Mouse (Mus musculus): Measurements from ENCODE around the gene St6gal2. TPM values are rescaled to one million over a fixed set of nuclear protein-coding genes. Genes with fewer than 3 reads are reported as not detected.
A peak's percentile ranks its signal among the peaks of the same experiment; 100 is the strongest.

St6gal2 gene
- 1.2 and 1.4 TPM in 2 replicates for polyA plus RNA-seq (2014; fragmentation: Nextera tagmentation; extraction: Ambion mirVana)

DNA sequence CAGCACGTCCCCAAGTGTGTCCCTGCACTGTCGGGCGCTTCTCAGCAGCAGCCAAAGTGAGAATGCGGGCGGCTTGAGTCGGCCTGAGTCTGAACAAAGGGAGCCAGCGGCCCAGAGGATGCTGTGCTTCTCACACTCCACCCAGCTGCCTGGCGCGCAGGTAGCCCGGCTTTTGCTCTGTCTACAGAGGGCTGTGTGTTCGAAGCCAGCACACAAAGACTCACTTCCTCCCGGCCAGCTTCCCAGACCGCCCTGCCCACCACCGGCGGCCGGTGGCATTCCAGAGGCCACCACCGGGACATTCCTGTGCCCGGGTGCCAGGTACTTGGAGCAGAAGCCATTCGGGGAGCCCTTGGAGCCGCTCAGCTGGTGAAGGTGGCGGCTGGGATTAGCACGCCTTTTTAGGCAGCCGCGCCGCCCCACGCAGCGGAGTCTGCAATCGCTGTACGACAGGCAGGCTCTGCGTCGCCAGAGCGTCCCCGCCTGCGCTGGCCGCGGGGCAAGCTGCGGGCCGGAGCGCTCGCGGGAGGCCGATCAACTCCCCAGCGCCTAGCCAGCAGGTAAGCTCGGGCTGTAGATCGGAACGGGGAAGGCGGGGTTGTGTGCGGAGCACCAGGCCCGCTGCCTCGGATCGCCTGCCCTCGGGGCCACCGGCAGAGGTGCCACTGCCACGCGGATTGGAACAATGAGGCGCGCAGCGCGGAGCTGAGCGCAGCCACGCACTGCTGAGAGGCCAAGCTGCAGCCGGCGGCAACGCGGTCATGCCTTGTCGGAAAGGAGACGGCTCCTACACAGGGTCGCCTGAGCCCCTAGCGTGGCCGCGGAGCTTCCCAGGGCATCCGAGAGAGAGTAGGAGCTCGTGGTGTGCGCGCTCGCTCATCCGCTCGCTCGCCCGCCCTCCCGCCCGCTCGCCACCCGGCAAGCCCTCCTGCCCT, at the start of gene St6gal2:
TSS of gene St6gal2 (plus strand) at position 133 of the 935 bp plus-strand sequence.
- Histone ChIP-seq H3K4me3 (ENCODE audit: low read length) (peak within 1 kb of the TSS; percentile 57), H3K9ac (ENCODE audit: low read depth, low read length) (peak within 1 kb of the TSS; percentile 65), H3K4me1 (ENCODE audit: control insufficient read depth, insufficient read depth, low read length) (no peaks in the 10 kb centered on the region), H3K9me3 (ENCODE audit: control insufficient read depth, low read length) (no peaks in the 10 kb centered on the region), H3K36me3 (ENCODE audit: control insufficient read depth, insufficient read depth, low read length) (no peaks in the 10 kb centered on the region), H3K4me2 (replicated peaks; ENCODE audit: low read depth, low read length) (peak within 1 kb of the TSS; percentile 90), H3K27me3 (ENCODE audit: control insufficient read depth, insufficient read depth, low read length) (peaks cover 32% of the 10 kb centered on the region), H3K27ac (ENCODE audit: low read depth, low read length) (no peak within 1 kb of the TSS)
- ATAC-seq (ENCODE audit: low FRiP score, low TSS enrichment), result peak; percentile 92
- under 1% methylated on average over 81 of the region's 84 CpGs for WGBS

DNA sequence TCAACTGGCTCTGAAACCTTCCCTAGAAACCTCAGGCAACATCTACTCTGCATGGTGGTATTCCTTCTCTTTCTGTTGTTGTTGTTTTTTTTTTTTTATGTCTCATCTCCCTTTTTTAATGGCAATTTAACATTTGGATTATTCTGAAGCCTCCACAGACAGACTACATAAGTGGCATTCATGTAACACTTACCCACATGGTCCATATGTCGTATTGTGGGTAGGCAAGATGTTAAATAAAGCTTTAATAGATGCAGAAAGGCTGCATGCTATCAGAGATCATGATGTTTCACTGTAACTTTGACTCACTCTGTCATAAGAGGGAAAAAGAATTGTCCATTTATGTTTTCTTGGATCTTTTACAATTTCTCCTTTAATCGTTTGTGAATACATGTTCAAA, 39.1 kb upstream of the St6gal2 start:
- Histone ChIP-seq H3K4me2 (replicated peaks; ENCODE audit: low read depth, low read length) (no peak overlapping the region), H3K36me3 (ENCODE audit: control insufficient read depth, insufficient read depth, low read length) (no peaks in the 10 kb centered on the region), H3K9ac (ENCODE audit: low read depth, low read length) (no peak overlapping the region), H3K27ac (ENCODE audit: low read depth, low read length) (no peak overlapping the region), H3K4me1 (ENCODE audit: control insufficient read depth, insufficient read depth, low read length) (no peaks in the 10 kb centered on the region), H3K4me3 (ENCODE audit: low read length) (no peak overlapping the region), H3K9me3 (ENCODE audit: control insufficient read depth, low read length) (no peaks in the 10 kb centered on the region), H3K27me3 (ENCODE audit: control insufficient read depth, insufficient read depth, low read length) (no peaks in the 10 kb centered on the region)
- ATAC-seq (ENCODE audit: low FRiP score, low TSS enrichment), result no peak
- 83% methylated on average over 2 of the region's 2 CpGs for WGBS

DNA sequence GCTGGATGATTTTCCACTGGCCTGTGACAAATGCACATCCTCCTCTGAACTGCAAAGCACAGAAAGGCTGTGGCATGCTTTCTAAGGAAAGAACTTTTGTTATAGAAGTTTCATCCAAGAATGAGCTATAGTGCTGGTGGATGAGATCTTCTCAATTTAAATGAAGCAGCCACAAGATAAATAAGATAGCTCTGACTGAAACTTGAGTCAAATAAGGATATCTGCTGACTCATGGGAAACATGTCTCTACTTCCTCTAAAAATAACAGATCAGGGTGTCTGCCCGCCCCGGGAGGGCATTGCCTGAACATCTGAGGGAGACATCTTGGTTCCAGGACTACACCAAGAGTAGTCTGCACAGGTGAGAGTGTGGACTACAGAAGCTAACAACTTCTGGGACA, 28.7 kb upstream of the St6gal2 start:
- Histone ChIP-seq H3K9ac (ENCODE audit: low read depth, low read length) (no peak overlapping the region), H3K27ac (ENCODE audit: low read depth, low read length) (no peak overlapping the region), H3K9me3 (ENCODE audit: control insufficient read depth, low read length) (no peaks in the 10 kb centered on the region), H3K4me2 (replicated peaks; ENCODE audit: low read depth, low read length) (no peak overlapping the region), H3K4me3 (ENCODE audit: low read length) (no peak overlapping the region), H3K27me3 (ENCODE audit: control insufficient read depth, insufficient read depth, low read length) (no peaks in the 10 kb centered on the region), H3K4me1 (ENCODE audit: control insufficient read depth, insufficient read depth, low read length) (no peaks in the 10 kb centered on the region), H3K36me3 (ENCODE audit: control insufficient read depth, insufficient read depth, low read length) (no peaks in the 10 kb centered on the region)
- no peak for ATAC-seq (ENCODE audit: low FRiP score, low TSS enrichment)
- WGBS, result 91% methylated on average over 2 of the region's 2 CpGs

GRCm38 (mm10) chr17:55446185-55446527, 974 bp downstream of the St6gal2 start:
- no peaks in the 10 kb centered on the region for H3K36me3 ChIP-seq (ENCODE audit: control insufficient read depth, insufficient read depth, low read length)
- no peak overlapping the region for H3K27ac ChIP-seq (ENCODE audit: low read depth, low read length)
- H3K4me3 ChIP-seq (ENCODE audit: low read length), result peak overlapping the region; percentile 57
- H3K9me3 ChIP-seq (ENCODE audit: control insufficient read depth, low read length), result no peaks in the 10 kb centered on the region
- peaks cover 32% of the 10 kb centered on the region for H3K27me3 ChIP-seq (ENCODE audit: control insufficient read depth, insufficient read depth, low read length)
- peak; percentile 65; the same call in 1 of the 2 replicates for ATAC-seq (ENCODE audit: low FRiP score, low TSS enrichment)
- H3K4me1 ChIP-seq (ENCODE audit: control insufficient read depth, insufficient read depth, low read length), result no peaks in the 10 kb centered on the region
- peak overlapping the region; percentile 90 for H3K4me2 ChIP-seq (replicated peaks; ENCODE audit: low read depth, low read length)
- H3K9ac ChIP-seq (ENCODE audit: low read depth, low read length), result peak overlapping the region; percentile 65
- WGBS, result under 1% methylated on average over 6 of the region's 6 CpGs

DNA sequence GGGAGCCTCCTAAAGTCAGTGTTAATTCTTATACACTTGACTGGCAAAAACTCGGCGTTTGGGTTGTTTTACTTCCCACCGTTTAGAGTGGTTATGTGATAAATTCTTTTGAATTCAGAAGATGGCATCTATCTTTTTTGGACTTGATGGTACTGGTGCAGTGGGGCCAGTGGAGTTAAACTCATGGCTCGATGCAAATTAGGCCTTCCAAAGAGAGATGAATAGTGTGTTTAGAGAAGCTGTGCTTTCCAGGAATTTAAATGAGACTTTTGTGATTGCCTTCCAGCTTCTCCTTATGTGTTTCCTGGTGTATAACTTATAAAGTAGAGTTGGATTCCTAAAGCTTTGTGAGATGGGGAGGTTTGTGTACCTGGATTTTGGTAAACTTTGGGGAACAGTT, 1.5 kb downstream of the St6gal2 start:
- Histone ChIP-seq H3K9me3 (ENCODE audit: control insufficient read depth, low read length) (no peaks in the 10 kb centered on the region), H3K9ac (ENCODE audit: low read depth, low read length) (no peak overlapping the region), H3K27me3 (ENCODE audit: control insufficient read depth, insufficient read depth, low read length) (peaks cover 32% of the 10 kb centered on the region), H3K36me3 (ENCODE audit: control insufficient read depth, insufficient read depth, low read length) (no peaks in the 10 kb centered on the region), H3K4me1 (ENCODE audit: control insufficient read depth, insufficient read depth, low read length) (no peaks in the 10 kb centered on the region), H3K27ac (ENCODE audit: low read depth, low read length) (no peak overlapping the region), H3K4me2 (replicated peaks; ENCODE audit: low read depth, low read length) (no peak overlapping the region), H3K4me3 (ENCODE audit: low read length) (no peak overlapping the region)
- ATAC-seq (ENCODE audit: low FRiP score, low TSS enrichment), result no peak
- WGBS, result 25% methylated on average over 4 of the region's 4 CpGs

GRCm38 (mm10) chr17:55450943-55451342, 5.8 kb downstream of the St6gal2 start:
- no peaks in the 10 kb centered on the region for H3K4me1 ChIP-seq (ENCODE audit: control insufficient read depth, insufficient read depth, low read length)
- no peaks in the 10 kb centered on the region for H3K36me3 ChIP-seq (ENCODE audit: control insufficient read depth, insufficient read depth, low read length)
- no peak overlapping the region for H3K4me3 ChIP-seq (ENCODE audit: low read length)
- no peaks in the 10 kb centered on the region for H3K9me3 ChIP-seq (ENCODE audit: control insufficient read depth, low read length)
- no peak overlapping the region for H3K9ac ChIP-seq (ENCODE audit: low read depth, low read length)
- no peak overlapping the region for H3K4me2 ChIP-seq (replicated peaks; ENCODE audit: low read depth, low read length)
- no peak for ATAC-seq (ENCODE audit: low FRiP score, low TSS enrichment)
- H3K27me3 ChIP-seq (ENCODE audit: control insufficient read depth, insufficient read depth, low read length), result peaks cover 12% of the 10 kb centered on the region
- WGBS, result 64% methylated on average over 2 of the region's 2 CpGs
- no peak overlapping the region for H3K27ac ChIP-seq (ENCODE audit: low read depth, low read length)

GRCm38 (mm10) chr17:55454487-55454886, 9.3 kb downstream of the St6gal2 start:
- Histone ChIP-seq H3K4me1 (ENCODE audit: control insufficient read depth, insufficient read depth, low read length) (no peaks in the 10 kb centered on the region), H3K27me3 (ENCODE audit: control insufficient read depth, insufficient read depth, low read length) (no peaks in the 10 kb centered on the region), H3K9ac (ENCODE audit: low read depth, low read length) (no peak overlapping the region), H3K36me3 (ENCODE audit: control insufficient read depth, insufficient read depth, low read length) (no peaks in the 10 kb centered on the region), H3K27ac (ENCODE audit: low read depth, low read length) (no peak overlapping the region), H3K4me2 (replicated peaks; ENCODE audit: low read depth, low read length) (no peak overlapping the region), H3K4me3 (ENCODE audit: low read length) (no peak overlapping the region), H3K9me3 (ENCODE audit: control insufficient read depth, low read length) (no peaks in the 10 kb centered on the region)
- WGBS, result 51% methylated on average over 3 of the region's 3 CpGs
- ATAC-seq (ENCODE audit: low FRiP score, low TSS enrichment), result no peak

- no peaks in the 10 kb centered on the region for H3K27me3 ChIP-seq (ENCODE audit: control insufficient read depth, insufficient read depth, low read length)
- H3K9me3 ChIP-seq (ENCODE audit: control insufficient read depth, low read length), result no peaks in the 10 kb centered on the region
- no peak overlapping the region for H3K27ac ChIP-seq (ENCODE audit: low read depth, low read length)
- H3K36me3 ChIP-seq (ENCODE audit: control insufficient read depth, insufficient read depth, low read length), result no peaks in the 10 kb centered on the region
- H3K4me2 ChIP-seq (replicated peaks; ENCODE audit: low read depth, low read length), result no peak overlapping the region
- no peak for ATAC-seq (ENCODE audit: low FRiP score, low TSS enrichment)
- no peak overlapping the region for H3K4me3 ChIP-seq (ENCODE audit: low read length)
- no peak overlapping the region for H3K9ac ChIP-seq (ENCODE audit: low read depth, low read length)
- H3K4me1 ChIP-seq (ENCODE audit: control insufficient read depth, insufficient read depth, low read length), result no peaks in the 10 kb centered on the region
- 71% methylated on average over 1 of the region's 1 CpGs for WGBS
Observed at GRCm38 (mm10) chr17:55460187-55460586, 15.0 kb downstream of the St6gal2 start.

GRCm38 (mm10) chr17:55467579-55467978, 22.4 kb downstream of the St6gal2 start:
- ATAC-seq (ENCODE audit: low FRiP score, low TSS enrichment), result no peak
- Histone ChIP-seq H3K9me3 (ENCODE audit: control insufficient read depth, low read length) (no peaks in the 10 kb centered on the region), H3K4me3 (ENCODE audit: low read length) (no peak overlapping the region), H3K36me3 (ENCODE audit: control insufficient read depth, insufficient read depth, low read length) (no peaks in the 10 kb centered on the region), H3K4me2 (replicated peaks; ENCODE audit: low read depth, low read length) (no peak overlapping the region), H3K27ac (ENCODE audit: low read depth, low read length) (no peak overlapping the region), H3K27me3 (ENCODE audit: control insufficient read depth, insufficient read depth, low read length) (no peaks in the 10 kb centered on the region), H3K4me1 (ENCODE audit: control insufficient read depth, insufficient read depth, low read length) (no peaks in the 10 kb centered on the region), H3K9ac (ENCODE audit: low read depth, low read length) (no peak overlapping the region)
- WGBS, result 69% methylated on average over 3 of the region's 3 CpGs

Measured in kidney, embryonic 14.5 days (tissue).